Mouse (Mus musculus): ENCODE data around the gene Cnih3.

Gene Cnih3

DNA sequence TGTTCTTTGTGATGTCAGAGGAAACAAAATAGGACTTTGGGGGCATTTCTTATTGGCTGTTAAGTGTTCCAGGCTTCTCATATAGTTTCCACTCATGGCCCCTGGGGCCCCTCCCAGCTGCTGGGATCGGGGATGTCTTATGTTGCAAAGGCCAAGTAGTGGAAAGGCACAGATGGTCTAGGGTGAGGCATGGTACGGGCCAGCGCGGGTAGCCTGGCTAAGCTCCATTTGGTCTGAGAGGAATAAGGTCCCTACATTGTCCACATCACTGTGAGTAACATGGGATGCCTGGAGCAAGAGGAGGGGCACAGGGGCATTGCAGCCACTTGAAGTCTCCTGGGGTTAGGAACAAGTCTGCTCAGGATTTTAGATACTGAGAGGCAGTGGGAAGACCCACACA is 95.1 kb downstream of the Cnih3 start:
- no peak for DNase-seq (ENCODE audit: low spot score in 2 of 2)

DNA sequence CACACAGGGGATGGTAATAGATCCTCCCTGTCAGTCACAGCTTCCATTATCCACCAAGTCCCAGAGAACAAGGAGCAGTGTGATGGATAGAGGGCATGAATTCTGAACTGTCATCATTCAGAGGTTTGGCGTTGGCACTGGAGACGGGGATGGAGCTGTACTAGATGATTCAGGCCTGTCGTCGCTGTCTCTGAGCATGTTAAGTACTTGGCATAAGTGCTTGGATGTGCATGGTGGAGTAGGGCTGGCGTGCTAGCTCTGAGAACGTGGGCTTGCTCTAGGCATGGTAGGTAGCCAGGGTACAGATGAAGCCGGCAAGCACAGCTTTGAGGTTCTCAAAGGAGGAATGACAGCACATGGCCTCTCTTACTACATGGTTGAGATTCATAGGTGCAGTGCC is 95.6 kb downstream of the Cnih3 start:
- DNase-seq (ENCODE audit: low spot score in 2 of 2) = no peak

DNA sequence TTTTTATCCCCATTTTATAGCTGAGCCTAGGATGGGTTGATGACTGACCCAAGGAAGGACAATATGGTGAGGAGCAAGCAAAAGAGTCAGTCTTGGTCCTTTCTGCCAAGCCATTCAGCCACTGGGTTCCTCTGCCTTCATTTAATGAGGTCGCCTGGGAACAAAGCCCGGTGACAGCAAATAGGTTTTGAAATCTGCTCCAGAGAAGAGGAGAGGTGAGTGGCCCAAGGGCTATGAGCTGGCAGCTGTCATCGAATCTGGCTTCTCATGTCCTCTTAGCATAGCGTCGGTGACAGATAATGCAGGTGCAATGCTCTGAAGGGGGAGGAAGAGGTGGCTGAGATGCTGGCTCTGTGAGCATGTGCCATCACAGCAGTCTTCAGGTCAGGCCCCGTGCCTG is 100.7 kb downstream of the Cnih3 start:
- DNase-seq (ENCODE audit: low spot score in 2 of 2) = no peak

DNA sequence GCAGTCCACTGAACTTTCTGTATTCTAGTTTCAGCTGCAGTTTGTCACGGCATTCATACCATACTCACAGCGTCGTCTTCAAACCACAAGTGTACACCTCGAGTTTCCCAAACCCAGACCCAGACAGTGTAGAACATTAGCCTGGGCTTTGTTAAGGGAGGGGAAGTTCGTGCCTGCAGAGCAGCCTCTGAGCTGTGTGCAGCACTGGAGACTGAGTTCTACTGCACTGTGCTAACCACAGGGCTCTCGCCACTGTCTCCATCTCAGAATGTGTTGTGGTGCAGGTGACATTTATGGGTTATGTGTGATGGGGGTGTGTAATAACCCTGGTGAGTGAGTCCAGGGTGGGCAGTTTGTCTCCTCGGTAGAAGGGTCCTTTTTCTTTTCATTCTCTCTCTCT is 104.5 kb downstream of the Cnih3 start:
- no peak for DNase-seq (ENCODE audit: low spot score in 2 of 2)

DNA sequence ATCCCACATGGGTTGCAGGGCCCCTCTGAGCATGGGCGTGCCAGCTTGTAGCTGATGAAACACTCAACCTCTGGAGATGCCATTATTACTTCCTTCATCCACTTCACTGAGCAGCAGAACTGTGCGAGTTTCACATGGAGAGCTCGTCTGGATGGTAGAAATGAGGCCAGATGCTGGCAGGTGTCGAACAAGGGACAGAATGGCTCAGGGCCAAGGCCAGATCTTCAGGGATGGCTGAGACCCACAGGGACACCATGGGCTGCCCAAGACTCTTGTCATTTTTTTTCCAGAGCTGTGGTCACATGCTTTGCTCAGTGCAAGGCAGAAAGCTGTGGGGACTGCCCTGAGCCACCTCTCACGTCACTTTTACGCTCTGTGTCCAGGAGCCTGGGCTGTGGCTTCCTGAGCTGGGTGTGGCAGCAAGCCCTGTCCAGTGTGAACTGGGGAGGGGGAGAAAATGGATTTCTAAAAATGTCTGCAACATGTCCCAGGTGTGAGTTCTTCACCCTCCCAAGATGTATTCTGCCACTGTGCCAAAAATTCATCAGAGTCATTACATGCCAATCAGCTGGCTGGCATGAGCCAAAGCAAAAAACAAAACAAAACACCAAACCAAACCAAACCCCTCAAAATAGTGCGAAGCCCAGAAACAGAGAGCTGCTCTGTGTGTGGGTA is 107.1 kb downstream of the Cnih3 start:
- no peak for DNase-seq (ENCODE audit: low spot score in 2 of 2)

DNA sequence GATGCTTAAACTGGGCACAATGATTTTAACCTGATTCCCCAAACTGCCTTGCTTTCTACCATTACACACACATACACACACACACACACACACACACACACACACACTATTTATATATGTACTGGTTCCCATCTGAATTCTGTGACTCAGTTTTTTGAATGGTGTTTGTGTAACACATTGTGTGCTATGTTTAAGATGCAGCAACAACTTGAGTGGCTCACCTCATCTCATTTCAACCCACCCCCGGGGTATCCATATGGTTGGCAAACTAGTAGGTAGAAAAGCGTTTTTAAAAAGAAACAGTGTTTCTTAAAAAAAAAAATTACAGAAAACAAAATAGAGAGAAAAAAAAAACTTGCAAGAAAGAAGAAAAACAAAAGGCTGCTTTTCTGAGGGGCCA is 107.9 kb downstream of the Cnih3 start:
- no peak for DNase-seq (ENCODE audit: low spot score in 2 of 2)

DNA sequence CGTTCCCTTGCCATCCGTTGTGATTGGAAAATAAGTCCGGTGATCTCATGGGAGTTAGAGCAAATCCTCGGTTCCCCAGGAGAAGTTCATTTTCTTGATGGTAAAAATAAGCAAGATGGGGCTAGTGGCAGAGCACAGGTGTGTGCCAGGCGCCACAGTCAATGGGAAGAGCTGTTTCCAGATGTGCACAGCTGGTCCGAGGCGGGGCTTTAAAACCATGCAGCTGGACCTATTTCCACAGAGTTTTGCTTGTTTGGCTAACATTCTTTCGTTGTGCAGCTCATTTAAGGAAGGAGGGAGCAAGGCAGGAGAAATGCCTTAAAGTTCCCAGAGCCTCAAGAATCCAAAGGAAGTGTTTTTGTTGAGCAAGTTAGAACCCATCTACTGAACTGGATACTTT is 109.1 kb downstream of the Cnih3 start:
- no peak for DNase-seq (ENCODE audit: low spot score in 2 of 2)

DNA sequence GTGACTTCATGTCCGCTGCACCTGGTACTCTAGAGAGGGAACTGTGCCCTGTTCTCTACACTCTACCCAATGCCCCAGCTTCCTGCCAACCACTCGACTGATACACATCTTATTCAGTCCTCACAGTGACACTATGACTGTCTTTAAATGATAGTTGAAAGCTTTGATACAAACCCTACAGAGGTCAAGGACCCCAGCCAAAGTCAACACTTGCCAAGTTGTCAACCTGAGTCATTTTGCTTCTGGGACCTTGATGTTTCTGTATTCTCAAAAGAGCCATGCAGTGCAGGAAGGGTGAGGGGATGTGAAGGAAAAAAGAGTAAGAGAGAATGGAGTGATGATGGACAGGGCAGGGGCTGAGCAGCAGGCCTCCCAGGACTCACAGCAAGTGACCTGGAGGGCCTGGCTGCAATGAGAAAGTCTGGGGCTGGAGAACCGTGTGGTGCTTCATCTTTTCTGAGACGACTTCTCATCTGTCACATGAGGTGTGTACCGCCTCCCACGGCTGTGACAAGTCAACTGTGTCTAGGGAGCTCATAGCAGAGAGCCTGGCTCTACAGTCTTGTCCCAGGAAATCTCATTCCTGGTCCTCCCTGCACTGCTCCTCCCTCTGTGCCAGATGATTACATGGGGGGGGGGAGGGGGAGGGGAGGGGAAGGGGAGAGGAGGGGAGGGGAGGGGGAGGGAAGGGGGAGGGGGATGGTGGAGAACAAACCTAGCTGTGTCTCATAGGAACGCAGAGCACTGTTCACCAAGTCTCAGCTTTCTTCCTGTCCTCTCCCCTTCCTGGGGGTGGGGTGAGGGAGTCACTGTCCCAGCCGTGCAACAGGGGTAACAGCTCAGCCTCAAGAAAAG is 109.8 kb downstream of the Cnih3 start:
- no peak for DNase-seq (ENCODE audit: low spot score in 2 of 2)

DNA sequence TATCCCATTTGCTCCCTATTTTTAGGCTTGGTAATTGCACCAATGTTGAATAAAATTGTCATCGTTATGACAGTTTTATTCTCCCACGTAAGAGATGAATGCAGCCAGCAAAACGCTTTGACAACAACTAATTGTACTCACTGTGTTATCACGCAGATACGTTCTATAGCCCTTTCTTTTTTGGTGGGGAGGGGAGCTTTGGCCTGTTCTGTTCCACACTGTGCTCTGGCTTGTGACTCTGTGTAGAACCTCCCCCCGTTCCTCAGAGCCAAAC is 110.4 kb downstream of the Cnih3 start:
- DNase-seq (ENCODE audit: low spot score in 2 of 2) = no peak

DNA sequence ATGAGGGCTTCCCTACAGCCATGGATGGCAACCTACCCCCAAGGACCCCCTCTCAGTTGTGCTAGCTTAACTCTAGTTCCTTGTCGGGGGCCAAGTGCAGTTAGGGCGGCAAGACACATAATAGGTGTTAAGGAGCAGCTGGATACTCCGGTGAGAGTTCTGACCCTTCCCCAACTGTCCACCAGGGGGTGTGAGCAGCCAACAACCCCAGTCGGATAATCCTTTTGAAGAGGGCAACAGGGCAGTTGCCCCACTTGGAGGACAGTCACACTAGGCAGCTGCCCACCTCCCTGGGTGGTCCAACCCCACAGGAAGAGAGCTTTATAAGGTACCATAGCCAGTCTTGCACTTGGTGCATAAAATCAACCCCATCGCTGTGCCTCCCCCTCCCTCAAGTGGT is 112.6 kb downstream of the Cnih3 start:
- no peak for DNase-seq (ENCODE audit: low spot score in 2 of 2)

DNA sequence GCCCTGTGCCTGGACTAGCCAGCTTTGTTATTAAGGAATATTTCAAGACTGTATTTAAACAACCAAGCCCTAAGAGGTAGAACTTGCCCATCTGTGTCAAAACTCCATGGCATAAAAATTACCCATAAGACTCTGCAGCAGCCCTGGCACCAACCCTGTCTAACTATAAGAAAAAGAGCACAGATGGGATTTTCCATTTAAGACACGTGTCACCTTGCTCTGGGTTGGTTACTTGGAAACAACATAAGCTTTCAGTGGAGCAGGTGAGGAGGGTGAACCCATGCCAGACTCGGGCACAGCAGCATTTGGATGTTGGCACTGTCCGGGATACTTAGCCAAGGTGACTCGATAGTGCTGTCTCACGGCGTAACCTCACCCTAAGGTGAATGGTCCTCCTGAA is 113.6 kb downstream of the Cnih3 start:
- DNase-seq (ENCODE audit: low spot score in 2 of 2) = no peak

DNA sequence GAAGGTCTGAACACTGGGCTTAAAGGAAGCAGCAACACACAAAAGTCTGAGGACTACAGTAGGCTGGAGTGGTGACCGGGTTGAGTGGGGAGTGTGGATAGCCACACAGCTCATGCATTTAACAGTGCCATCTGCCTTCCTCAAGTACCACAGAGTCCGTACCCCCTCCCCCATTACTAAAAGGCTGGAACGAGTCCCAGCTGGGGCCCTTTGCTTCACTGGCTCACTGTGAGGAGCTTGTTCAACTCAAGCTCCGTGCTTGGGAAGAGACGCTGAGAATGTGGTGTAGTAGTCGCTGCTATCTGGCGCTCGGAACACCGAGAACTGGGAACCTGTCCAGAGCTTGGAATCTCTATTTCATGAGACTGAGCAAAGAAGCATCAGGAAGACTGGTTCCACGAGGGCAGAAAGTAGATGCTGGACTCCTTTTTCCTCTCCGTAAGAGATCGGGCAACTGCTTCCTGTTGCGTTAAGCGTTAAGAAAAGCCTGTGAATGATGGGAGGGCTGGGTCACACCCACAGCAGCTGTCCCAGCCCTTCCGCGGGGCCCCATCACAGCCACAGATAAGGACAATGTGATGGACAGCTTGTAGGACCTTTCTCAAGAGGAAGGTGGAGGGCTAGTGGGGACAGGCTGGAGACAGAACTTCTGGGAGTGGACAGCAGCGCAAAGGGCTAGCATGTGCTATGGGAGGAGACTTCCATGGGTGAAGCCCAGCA is 114.3 kb downstream of the Cnih3 start:
- DNase-seq (ENCODE audit: low spot score in 2 of 2) = peak; percentile 57 to 72

DNA sequence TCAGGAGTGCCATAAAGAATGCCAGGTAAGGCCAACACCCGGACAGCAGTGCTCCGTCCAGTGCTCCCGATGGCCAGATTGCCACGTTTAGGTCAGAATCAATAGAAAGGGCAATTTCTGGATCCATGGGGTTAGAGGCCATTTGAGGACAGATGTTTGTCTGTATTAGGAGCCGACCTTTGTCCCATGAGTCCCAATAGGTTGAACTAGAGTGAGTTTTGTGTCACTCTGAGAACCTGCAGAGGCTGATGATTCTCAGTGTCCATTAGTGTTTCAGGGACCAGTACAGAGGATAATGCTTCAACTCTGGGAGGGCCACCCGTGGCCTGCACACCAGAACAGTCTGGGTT is 114.9 kb downstream of the Cnih3 start:
- no peak for DNase-seq (ENCODE audit: low spot score in 2 of 2)

DNA sequence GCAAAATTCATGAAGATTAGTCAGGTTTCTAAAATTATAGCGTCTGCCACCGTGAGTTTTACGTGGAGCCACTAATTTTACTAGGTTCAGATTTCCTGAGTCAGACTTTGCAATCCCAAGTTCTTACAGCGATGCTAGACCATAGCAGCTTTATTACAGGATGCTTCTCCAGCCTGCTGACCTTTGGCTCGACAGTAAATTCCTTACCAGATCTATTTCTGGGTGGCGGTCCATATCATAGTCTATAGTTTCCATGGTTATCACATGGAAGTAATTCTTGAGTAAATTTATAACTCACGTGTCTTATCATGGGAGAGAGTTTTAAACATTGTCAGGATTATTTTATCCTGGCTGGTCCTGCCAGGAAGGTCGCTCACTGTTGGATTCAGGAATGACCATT is 117.0 kb downstream of the Cnih3 start:
- DNase-seq (ENCODE audit: low spot score in 2 of 2) = no peak

DNA sequence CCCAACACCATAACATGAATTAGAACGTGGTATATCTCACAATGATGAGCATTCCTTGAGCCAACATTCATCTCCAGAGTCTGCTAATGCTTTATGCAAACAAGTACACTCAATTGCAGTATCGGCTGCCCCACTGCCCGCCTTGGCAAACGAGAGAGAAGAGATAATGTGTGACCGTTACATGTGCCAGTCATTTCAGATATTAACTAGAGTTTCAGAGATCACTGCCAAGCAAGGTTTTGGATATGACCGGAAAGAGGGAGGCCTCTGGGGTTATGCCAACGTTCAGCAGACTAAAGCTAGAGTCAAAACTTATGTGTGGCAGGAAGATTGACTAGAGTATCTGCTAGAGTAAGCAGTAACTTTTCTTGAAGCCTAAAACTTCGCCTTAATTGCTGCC is 123.7 kb downstream of the Cnih3 start:
- DNase-seq (ENCODE audit: low spot score in 2 of 2) = no peak

DNA sequence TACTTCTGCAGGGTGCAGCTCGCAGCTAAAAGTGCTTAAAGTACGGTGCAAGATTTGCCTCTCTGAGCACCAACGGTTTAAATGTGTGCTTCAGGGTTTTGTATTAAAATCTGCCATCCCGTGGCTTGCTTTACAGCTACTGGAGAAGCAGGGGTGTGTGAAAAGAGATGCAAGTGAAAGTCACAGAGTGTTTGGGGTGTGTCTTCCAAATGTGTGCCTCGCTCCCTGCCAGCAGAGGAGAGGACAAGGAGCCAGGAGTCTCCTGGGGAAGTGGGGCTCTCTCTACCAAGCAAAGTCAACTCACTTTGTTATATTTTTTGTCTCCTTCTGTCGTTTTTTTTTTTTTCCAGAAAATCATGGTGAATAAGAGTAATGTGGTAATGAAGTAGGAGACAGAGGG is 124.1 kb downstream of the Cnih3 start:
- DNase-seq (ENCODE audit: low spot score in 2 of 2) = no peak

DNA sequence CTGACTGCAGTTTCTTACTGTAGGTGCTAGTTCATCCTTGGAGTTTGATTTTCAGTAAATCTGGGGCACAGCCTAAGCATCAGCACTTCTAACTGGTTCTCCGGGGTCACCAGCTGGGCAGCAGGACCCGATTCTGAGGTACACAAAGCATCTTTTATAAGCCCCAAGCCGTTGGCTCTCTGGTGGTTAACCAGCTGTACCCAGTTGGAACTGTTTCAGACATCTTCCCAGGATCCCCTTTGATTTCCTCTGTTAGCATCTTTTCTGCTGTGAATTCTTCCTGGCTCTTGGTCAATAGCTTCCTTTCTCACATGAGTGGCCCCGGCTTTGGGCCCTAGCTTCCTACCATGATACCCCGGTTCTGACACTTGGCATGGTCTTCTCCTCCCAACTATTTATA is 132.3 kb downstream of the Cnih3 start:
- peak in 1 of 2 experiments; percentile 26 for DNase-seq (ENCODE audit: low spot score in 2 of 2)

DNA sequence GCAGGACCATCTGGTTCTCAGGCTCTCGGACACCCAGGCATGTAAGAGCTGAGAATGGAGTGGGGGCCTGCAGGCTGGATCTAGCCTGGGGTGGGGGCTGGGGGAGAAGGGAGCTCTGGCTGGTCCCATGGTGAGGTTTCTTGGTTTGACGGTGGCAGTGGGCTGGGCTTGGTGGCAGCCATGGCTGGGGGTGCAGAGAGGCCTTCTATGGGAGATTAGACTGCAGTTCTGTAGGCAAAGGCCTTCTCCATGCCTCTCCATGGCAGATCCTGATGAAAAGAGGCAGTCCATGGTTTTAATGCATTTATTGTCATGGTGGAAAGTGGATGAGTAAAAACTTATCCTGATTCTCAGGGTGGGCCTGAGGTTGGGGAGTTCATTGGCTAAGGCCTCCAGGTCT is 151.0 kb downstream of the Cnih3 start:
- DNase-seq (ENCODE audit: low spot score in 2 of 2) = no peak

DNA sequence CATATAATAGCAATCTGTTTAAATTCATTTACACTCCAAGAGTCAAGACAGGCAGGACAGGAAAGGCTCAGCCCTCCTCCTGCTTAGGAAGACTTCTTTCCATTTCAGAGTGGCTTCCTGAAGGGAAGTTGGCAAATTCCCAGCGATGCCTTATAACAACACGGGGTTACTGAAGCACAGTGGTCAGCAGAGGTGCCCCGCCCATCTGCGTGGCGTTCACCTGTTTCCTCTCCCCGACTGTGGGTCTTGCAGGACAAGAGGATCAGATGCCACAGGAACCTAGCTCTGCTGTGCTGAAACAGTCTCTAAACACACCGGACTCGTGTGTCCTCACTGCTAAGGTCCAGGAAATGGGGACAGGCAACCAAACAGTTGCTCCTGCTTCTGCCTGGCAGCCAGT is 152.9 kb downstream of the Cnih3 start:
- no peak for DNase-seq (ENCODE audit: low spot score in 2 of 2)
